Mouse (Mus musculus) megakaryocyte progenitor cell, adult 5-6 weeks (primary cell): Measurements from ENCODE around the gene Hist1h4d. TPM values are rescaled to one million over a fixed set of nuclear protein-coding genes. Genes with fewer than 3 reads are reported as not detected.
A peak's percentile ranks its signal among the peaks of the same experiment; 100 is the strongest.

ENCODE experiments used
- ATAC-seq: replicated peaks from 2 replicates; pipeline ENCODE4 v1.8.0; 2016; ENCODE audit warnings: mild to moderate bottlenecking, moderate TSS enrichment, inconsistent platforms; ENCODE audit not compliant: poor library complexity
- total RNA-seq, 2 experiments: library from RNA; stranded (forward) in 1 of 2; stranded (reverse) in 1 of 2; fragments of 157-497, 149-512 nt in 1 of 2; fragments of 200-1000 nt in 1 of 2; gene quantifications; 2 replicates each; pipeline versions ENCODE4 v1.2.3 to v1.2.4; 2015 to 2017

Hist1h4d gene
- total RNA-seq, 2 experiments from 2014 or later = 492 to 1,054 TPM

DNA sequence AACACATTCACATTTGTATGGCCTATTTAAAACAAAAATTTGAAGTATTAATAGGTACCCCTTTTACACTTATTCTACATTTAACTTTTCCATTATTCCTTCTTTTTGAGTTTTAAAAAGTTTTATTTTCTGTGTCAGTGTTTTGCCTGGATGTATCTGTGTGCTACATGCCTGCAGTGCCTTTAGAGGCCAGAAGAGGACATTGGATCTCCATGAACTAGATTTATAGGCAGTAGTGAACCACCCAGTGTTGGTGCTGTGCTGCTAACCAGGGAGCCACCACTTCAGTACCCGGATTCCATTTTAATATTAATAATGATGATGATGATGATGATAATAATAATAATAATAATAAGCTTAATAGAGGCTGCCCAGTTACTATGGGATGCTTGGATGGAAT, 49.3 kb downstream of the Hist1h4d start:
- ATAC-seq = peak; percentile 89

Other genes with a start within 250 kb of the Hist1h4d start
Only the 30 nearest of the 35 such genes appear.
- gene Abt1, start 157.7 kb upstream of the Hist1h4d start, total RNA-seq (2015) = 7.1 and 7.4 TPM in 2 replicates
- 9.5 and 11.0 TPM in 2 replicates for gene Abt1, start 157.7 kb upstream of the Hist1h4d start, total RNA-seq (2017)
- not detected in 2 replicates for gene Btn1a1, start 115.7 kb upstream of the Hist1h4d start, total RNA-seq (2015)
- not detected in 2 replicates for gene Btn1a1, start 115.7 kb upstream of the Hist1h4d start, total RNA-seq (2017)
- gene Btn2a2, start 92.7 kb upstream of the Hist1h4d start, total RNA-seq (2015) = not detected in 2 replicates
- gene Btn2a2, start 92.7 kb upstream of the Hist1h4d start, total RNA-seq (2017) = 0.17 TPM in 1 of 2 replicates, not detected in the other
- gene Hist1h4h, start 50.5 kb upstream of the Hist1h4d start, total RNA-seq (2015) = 57.4 and 61.0 TPM in 2 replicates
- 855 and 1,026 TPM in 2 replicates for gene Hist1h4h, start 50.5 kb upstream of the Hist1h4d start, total RNA-seq (2017)
- gene Hist1h2af, start 47.7 kb upstream of the Hist1h4d start, total RNA-seq (2015) = 36.0 and 48.7 TPM in 2 replicates
- 1,885 and 2,197 TPM in 2 replicates for gene Hist1h2af, start 47.7 kb upstream of the Hist1h4d start, total RNA-seq (2017)
- gene Hist1h3g, start 46.2 kb upstream of the Hist1h4d start, total RNA-seq (2015) = 212 and 246 TPM in 2 replicates
- gene Hist1h3g, start 46.2 kb upstream of the Hist1h4d start, total RNA-seq (2017) = 210 and 363 TPM in 2 replicates
- gene Hist1h2bh, start 38.2 kb upstream of the Hist1h4d start, total RNA-seq (2015) = 32.4 and 33.2 TPM in 2 replicates
- 120 and 144 TPM in 2 replicates for gene Hist1h2bh, start 38.2 kb upstream of the Hist1h4d start, total RNA-seq (2017)
- gene Hist1h3f, start 37.5 kb upstream of the Hist1h4d start, total RNA-seq (2015) = 40.7 and 44.7 TPM in 2 replicates
- 86.8 and 176 TPM in 2 replicates for gene Hist1h3f, start 37.5 kb upstream of the Hist1h4d start, total RNA-seq (2017)
- 61.3 and 71.9 TPM in 2 replicates for gene Hist1h4f, start 29.9 kb upstream of the Hist1h4d start, total RNA-seq (2015)
- 1,789 and 2,180 TPM in 2 replicates for gene Hist1h4f, start 29.9 kb upstream of the Hist1h4d start, total RNA-seq (2017)
- gene Hist1h1d, start 28.3 kb upstream of the Hist1h4d start, total RNA-seq (2015) = 8.5 and 9.3 TPM in 2 replicates
- 112 TPM in 2 replicates for gene Hist1h1d, start 28.3 kb upstream of the Hist1h4d start, total RNA-seq (2017)
- gene Hist1h3e, start 19.2 kb upstream of the Hist1h4d start, total RNA-seq (2015) = 98.5 and 110 TPM in 2 replicates
- 286 and 398 TPM in 2 replicates for gene Hist1h3e, start 19.2 kb upstream of the Hist1h4d start, total RNA-seq (2017)
- gene Hist1h2ae, start 10.4 kb upstream of the Hist1h4d start, total RNA-seq (2015) = 5.3 and 9.4 TPM in 2 replicates
- gene Hist1h2ae, start 10.4 kb upstream of the Hist1h4d start, total RNA-seq (2017) = 249 and 287 TPM in 2 replicates
- 285 and 322 TPM in 2 replicates for gene Hist1h2bg, start 10.2 kb upstream of the Hist1h4d start, total RNA-seq (2015)
- gene Hist1h2bg, start 10.2 kb upstream of the Hist1h4d start, total RNA-seq (2017) = 1,174 and 1,244 TPM in 2 replicates
- gene Hist1h2bf, start 7.4 kb upstream of the Hist1h4d start, total RNA-seq (2015) = 321 and 327 TPM in 2 replicates
- 466 and 575 TPM in 2 replicates for gene Hist1h2bf, start 7.4 kb upstream of the Hist1h4d start, total RNA-seq (2017)
- gene Hist1h2ad, start 7.2 kb upstream of the Hist1h4d start, total RNA-seq (2015) = 1.9 and 3.4 TPM in 2 replicates
- gene Hist1h2ad, start 7.2 kb upstream of the Hist1h4d start, total RNA-seq (2017) = 229 and 1,060 TPM in 2 replicates
- 105 and 131 TPM in 2 replicates for gene Hist1h3d, start 5.8 kb upstream of the Hist1h4d start, total RNA-seq (2015)
- 118 and 137 TPM in 2 replicates for gene Hist1h3d, start 5.8 kb upstream of the Hist1h4d start, total RNA-seq (2017)
- 7.7 and 11.7 TPM in 2 replicates for gene Hist1h2be, start 39.5 kb downstream of the Hist1h4d start, total RNA-seq (2015)
- gene Hist1h2be, start 39.5 kb downstream of the Hist1h4d start, total RNA-seq (2017) = 85.8 and 90.5 TPM in 2 replicates
- 297 TPM in 2 replicates for gene Hist1h1e, start 41.0 kb downstream of the Hist1h4d start, total RNA-seq (2015)
- gene Hist1h1e, start 41.0 kb downstream of the Hist1h4d start, total RNA-seq (2017) = 260 and 272 TPM in 2 replicates
- gene Hist1h2ac, start 102.3 kb downstream of the Hist1h4d start, total RNA-seq (2015) = 17.1 and 19.7 TPM in 2 replicates
- 101 and 110 TPM in 2 replicates for gene Hist1h2ac, start 102.3 kb downstream of the Hist1h4d start, total RNA-seq (2017)
- gene Hist1h2bc, start 102.6 kb downstream of the Hist1h4d start, total RNA-seq (2015) = 36.2 and 54.1 TPM in 2 replicates
- 196 and 235 TPM in 2 replicates for gene Hist1h2bc, start 102.6 kb downstream of the Hist1h4d start, total RNA-seq (2017)
- not detected in 2 replicates for gene Hist1h1t, start 114.2 kb downstream of the Hist1h4d start, total RNA-seq (2015)
- gene Hist1h1t, start 114.2 kb downstream of the Hist1h4d start, total RNA-seq (2017) = 0.29 TPM in 1 of 2 replicates, not detected in the other
- 45.1 and 51.9 TPM in 2 replicates for gene Hist1h4c, start 116.9 kb downstream of the Hist1h4d start, total RNA-seq (2015)
- gene Hist1h4c, start 116.9 kb downstream of the Hist1h4d start, total RNA-seq (2017) = 238 and 311 TPM in 2 replicates
- 15.9 and 16.6 TPM in 2 replicates for gene Hfe, start 129.3 kb downstream of the Hist1h4d start, total RNA-seq (2015)
- 6.0 and 8.7 TPM in 2 replicates for gene Hfe, start 129.3 kb downstream of the Hist1h4d start, total RNA-seq (2017)
- 103 and 110 TPM in 2 replicates for gene Hist1h1c, start 157.2 kb downstream of the Hist1h4d start, total RNA-seq (2015)
- gene Hist1h1c, start 157.2 kb downstream of the Hist1h4d start, total RNA-seq (2017) = 686 and 791 TPM in 2 replicates
- gene Hist1h3c, start 164.0 kb downstream of the Hist1h4d start, total RNA-seq (2015) = 88.8 and 93.1 TPM in 2 replicates
- 555 and 756 TPM in 2 replicates for gene Hist1h3c, start 164.0 kb downstream of the Hist1h4d start, total RNA-seq (2017)
- 232 TPM in 2 replicates for gene Hist1h2bb, start 165.1 kb downstream of the Hist1h4d start, total RNA-seq (2015)
- 3,020 and 3,268 TPM in 2 replicates for gene Hist1h2bb, start 165.1 kb downstream of the Hist1h4d start, total RNA-seq (2017)
- gene Hist1h2ab, start 169.5 kb downstream of the Hist1h4d start, total RNA-seq (2015) = 28.1 and 45.4 TPM in 2 replicates
- 2,397 and 3,405 TPM in 2 replicates for gene Hist1h2ab, start 169.5 kb downstream of the Hist1h4d start, total RNA-seq (2017)
- gene Hist1h3b, start 170.7 kb downstream of the Hist1h4d start, total RNA-seq (2015) = 332 and 371 TPM in 2 replicates
- gene Hist1h3b, start 170.7 kb downstream of the Hist1h4d start, total RNA-seq (2017) = 579 and 647 TPM in 2 replicates
- 33.6 and 56.1 TPM in 2 replicates for gene Hist1h4b, start 175.4 kb downstream of the Hist1h4d start, total RNA-seq (2015)
- gene Hist1h4b, start 175.4 kb downstream of the Hist1h4d start, total RNA-seq (2017) = 548 and 759 TPM in 2 replicates
- gene Hist1h4a, start 179.6 kb downstream of the Hist1h4d start, total RNA-seq (2015) = 39.5 and 40.4 TPM in 2 replicates
- gene Hist1h4a, start 179.6 kb downstream of the Hist1h4d start, total RNA-seq (2017) = 492 and 698 TPM in 2 replicates